Mouse (Mus musculus) forebrain, postnatal 0 days (tissue): ENCODE data around the gene Pvr. TPM values are rescaled to one million over a fixed set of nuclear protein-coding genes. Genes with fewer than 3 reads are reported as not detected.

Experiments
- ATAC-seq: fragments of 200-750 bp; cut with Nextera tagmentation; 2 replicates; pipeline ENCODE4 v1.8.0; 2017; ENCODE audit warnings: mild to moderate bottlenecking, moderate library complexity
- DNase-seq: peaks from one replicate; pipeline ENCODE4 v3.0.0-alpha.2; 2015
- H3K27ac ChIP-seq: fragments of 300-500 bp; sonication (generic); 2 replicates; pipeline ENCODE4 v1.5.1; 2014; ENCODE audit warnings: low read depth, mild to moderate bottlenecking, antibody characterized with exemption, low read length, moderate library complexity, mixed read lengths
- H3K27me3 ChIP-seq: fragments of 300-500 bp; sonication (generic); 2 replicates; pipeline ENCODE4 v1.6.1; 2014; ENCODE audit warnings: mild to moderate bottlenecking, low read length, mixed read lengths; ENCODE audit not compliant: insufficient read depth
- H3K36me3 ChIP-seq: fragments of 300-500 bp; sonication (generic); 2 replicates; pipeline ENCODE4 v1.6.1; 2014; ENCODE audit warnings: mild to moderate bottlenecking, moderate library complexity; ENCODE audit not compliant: insufficient read depth
- H3K4me1 ChIP-seq: fragments of 300-500 bp; sonication (generic); 2 replicates; pipeline ENCODE4 v1.6.1; 2014; ENCODE audit warnings: antibody characterized with exemption; ENCODE audit not compliant: insufficient read depth
- H3K4me2 ChIP-seq: fragments of 300-500 bp; sonication (generic); 2 replicates; pipeline ENCODE4 v1.6.1; 2014; ENCODE audit warnings: low read depth, mild to moderate bottlenecking, moderate library complexity
- H3K4me3 ChIP-seq: fragments of 300-500 bp; sonication (generic); 2 replicates; pipeline ENCODE4 v1.5.1; 2014; ENCODE audit warnings: low read depth, low read length, mixed read lengths
- H3K9ac ChIP-seq: fragments of 300-500 bp; sonication (generic); 2 replicates; pipeline ENCODE4 v1.6.1; 2014; ENCODE audit warnings: mild to moderate bottlenecking
- H3K9me3 ChIP-seq: fragments of 300-500 bp; sonication (generic); 2 replicates; pipeline ENCODE4 v1.6.1; 2016; ENCODE audit warnings: low read length
- CTCF ChIP-seq: sonication (generic); IDR thresholded peaks from 2 replicates; pipeline ENCODE4 v1.5.1; 2016; ENCODE audit warnings: antibody characterized with exemption, control low read depth, low read depth
- WGBS: fragments of 180-500 bp; shearing (Covaris S2); extraction: QIAGEN DNeasy Blood & Tissue Kit; methylation state at CpG from one replicate; pipeline ENCODE4 v1.1.7; 2014; 5-methylcytosine and 5-hydroxymethylcytosine counted together
- polyA plus RNA-seq: library from polyadenylated mRNA; unstranded; fragments of >200 nt; fragmentation: Nextera tagmentation; extraction: Ambion mirVana; gene quantifications from 2 replicates; pipeline ENCODE4 v1.2.1, GENCODE M21; 2015
- total RNA-seq: library from RNA; depleted of rRNA; stranded (reverse); fragments of >200 nt; gene quantifications from 2 replicates; pipeline ENCODE4 v1.2.3, GENCODE M21; 2014; rRNA removed

The Pvr gene
- total and polyA plus RNA-seq, 2 experiments from 2014 or later = 6.1 to 12.8 TPM

DNA sequence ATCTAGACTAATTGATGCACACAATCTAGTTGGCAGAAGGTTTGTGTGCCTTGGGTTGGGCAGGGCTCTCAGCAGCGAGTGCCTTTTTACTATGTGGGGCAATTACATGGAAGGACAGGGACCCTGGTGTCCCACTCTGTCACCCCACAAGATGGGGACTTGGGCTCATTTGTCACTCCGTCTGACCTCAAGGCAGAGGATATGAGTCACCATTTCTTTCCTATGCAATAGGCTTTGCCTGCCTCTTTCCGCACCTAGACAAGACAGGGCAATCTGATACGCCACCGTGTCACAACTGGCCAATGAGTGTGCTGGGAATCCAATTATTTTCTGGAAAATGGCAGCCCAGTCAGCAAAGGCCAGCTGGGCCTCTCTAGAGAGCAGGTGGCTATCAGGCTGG lies 65.3 kb downstream of the Pvr start:
- no peak for DNase-seq
- Histone ChIP-seq H3K27ac (no peak overlapping the region), H3K9ac (no peak overlapping the region), H3K9me3 (no peaks in the 10 kb centered on the region), H3K4me2 (no peak overlapping the region), H3K4me1 (no peaks in the 10 kb centered on the region), H3K4me3 (no peak overlapping the region), H3K36me3 (no peaks in the 10 kb centered on the region), H3K27me3 (no peaks in the 10 kb centered on the region)
- no peak for ATAC-seq
- no peak for TF ChIP-seq CTCF
- 86% methylated on average over 5 of the region's 5 CpGs for WGBS

Other genes starting within 250 kb of the Pvr start
- gene Apoc2, start 243.2 kb downstream of the Pvr start, total RNA-seq = 0.86 TPM in 1 of 2 replicates, not detected in the other
- 0.50 TPM in 1 of 2 replicates, not detected in the other for gene Apoc2, start 243.2 kb downstream of the Pvr start, polyA plus RNA-seq
- not detected in 2 replicates for gene Gm44805, start 239.7 kb downstream of the Pvr start, total RNA-seq
- not detected in 2 replicates for gene Gm44805, start 239.7 kb downstream of the Pvr start, polyA plus RNA-seq
- not detected in 2 replicates for gene Apoc4, start 239.7 kb downstream of the Pvr start, total RNA-seq
- gene Apoc4, start 239.7 kb downstream of the Pvr start, polyA plus RNA-seq = not detected in 2 replicates
- 2.1 and 5.3 TPM in 2 replicates for gene Apoc1, start 228.5 kb downstream of the Pvr start, total RNA-seq
- gene Apoc1, start 228.5 kb downstream of the Pvr start, polyA plus RNA-seq = 3.0 and 5.5 TPM in 2 replicates
- 1,116 and 1,436 TPM in 2 replicates for gene Apoe, start 222.0 kb downstream of the Pvr start, total RNA-seq
- 1,283 and 1,495 TPM in 2 replicates for gene Apoe, start 222.0 kb downstream of the Pvr start, polyA plus RNA-seq
- gene Tomm40, start 205.7 kb downstream of the Pvr start, total RNA-seq = 98.9 and 113 TPM in 2 replicates
- gene Tomm40, start 205.7 kb downstream of the Pvr start, polyA plus RNA-seq = 146 and 147 TPM in 2 replicates
- 44.2 and 44.7 TPM in 2 replicates for gene Nectin2, start 170.7 kb downstream of the Pvr start, total RNA-seq
- gene Nectin2, start 170.7 kb downstream of the Pvr start, polyA plus RNA-seq = 47.2 and 48.7 TPM in 2 replicates
- 12.2 and 19.5 TPM in 2 replicates for gene Bcam, start 150.1 kb downstream of the Pvr start, total RNA-seq
- 10.9 and 12.7 TPM in 2 replicates for gene Bcam, start 150.1 kb downstream of the Pvr start, polyA plus RNA-seq
- gene Cblc, start 124.4 kb downstream of the Pvr start, total RNA-seq = 0.38 and 1.1 TPM in 2 replicates
- gene Cblc, start 124.4 kb downstream of the Pvr start, polyA plus RNA-seq = 0.67 and 0.84 TPM in 2 replicates
- gene Bcl3, start 98.4 kb downstream of the Pvr start, total RNA-seq = 0.43 and 0.77 TPM in 2 replicates
- 0.28 and 0.86 TPM in 2 replicates for gene Bcl3, start 98.4 kb downstream of the Pvr start, polyA plus RNA-seq
- 32.4 and 33.3 TPM in 2 replicates for gene Gm19345, start 69.2 kb downstream of the Pvr start, total RNA-seq
- 14.6 and 16.4 TPM in 2 replicates for gene Gm19345, start 69.2 kb downstream of the Pvr start, polyA plus RNA-seq
- gene Ceacam16, start 59.9 kb downstream of the Pvr start, total RNA-seq = not detected in 2 replicates
- gene Ceacam16, start 59.9 kb downstream of the Pvr start, polyA plus RNA-seq = 0.53 and 0.84 TPM in 2 replicates
- not detected in 2 replicates for gene Ceacam19, start 33.2 kb downstream of the Pvr start, total RNA-seq
- gene Ceacam19, start 33.2 kb downstream of the Pvr start, polyA plus RNA-seq = not detected in 2 replicates
- gene Igsf23, start 29.6 kb upstream of the Pvr start, total RNA-seq = not detected in 2 replicates
- gene Igsf23, start 29.6 kb upstream of the Pvr start, polyA plus RNA-seq = not detected in 2 replicates
- not detected in 2 replicates for gene Ceacam20, start 44.3 kb upstream of the Pvr start, total RNA-seq
- not detected in 2 replicates for gene Ceacam20, start 44.3 kb upstream of the Pvr start, polyA plus RNA-seq
- gene Nlrp9b, start 70.3 kb upstream of the Pvr start, total RNA-seq = not detected in 2 replicates
- gene Nlrp9b, start 70.3 kb upstream of the Pvr start, polyA plus RNA-seq = not detected in 2 replicates
- gene Vmn1r91, start 178.5 kb upstream of the Pvr start, total RNA-seq = not detected in 2 replicates
- gene Vmn1r91, start 178.5 kb upstream of the Pvr start, polyA plus RNA-seq = not detected in 2 replicates
- gene Gm16442, start 201.4 kb upstream of the Pvr start, total RNA-seq = not detected in 2 replicates
- not detected in 2 replicates for gene Gm16442, start 201.4 kb upstream of the Pvr start, polyA plus RNA-seq
- not detected in 2 replicates for gene Vmn1r93, start 217.9 kb upstream of the Pvr start, total RNA-seq
- gene Vmn1r93, start 217.9 kb upstream of the Pvr start, polyA plus RNA-seq = not detected in 2 replicates
- gene Vmn1r94, start 247.2 kb upstream of the Pvr start, total RNA-seq = not detected in 2 replicates
- gene Vmn1r94, start 247.2 kb upstream of the Pvr start, polyA plus RNA-seq = not detected in 2 replicates